Mouse (Mus musculus): Measurements from ENCODE around the gene Ccdc146. TPM values are rescaled to one million over a fixed set of nuclear protein-coding genes. Genes with fewer than 3 reads are reported as not detected.
"Not testable (repeated sequence)": the region's sequence is repeated elsewhere in the genome, so short reads cannot be mapped to it uniquely, and the experiment has no call there.

The Ccdc146 gene
- polyA plus RNA-seq, 1 experiment, result not detected

DNA sequence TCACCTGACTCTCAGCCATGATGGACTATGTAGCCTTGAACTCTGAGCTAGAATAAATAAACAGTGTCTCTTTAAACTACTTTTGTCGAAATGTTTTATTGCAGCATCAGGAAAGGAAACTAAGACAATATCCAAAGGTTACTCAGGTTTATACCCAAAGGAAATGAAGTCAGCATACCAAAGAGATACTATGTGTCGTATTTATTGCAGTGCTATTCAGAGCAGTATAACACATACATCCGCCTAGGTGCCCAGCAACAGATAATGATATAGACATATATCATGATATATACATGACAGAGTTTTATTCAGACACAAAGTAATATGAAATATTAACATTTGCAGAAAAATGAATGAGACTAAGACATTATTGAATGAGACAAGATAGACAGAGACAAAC is 61.1 kb downstream of the Ccdc146 start:
- TF ChIP-seq CTCF (IDR thresholded peaks at IDR 0.05; ENCODE audit: low read depth, low read length) (no peak), EP300 (IDR thresholded peaks at IDR 0.05; ENCODE audit: insufficient read depth, low read depth, low read length) (no peak), POLR2A (IDR thresholded peaks at IDR 0.05; ENCODE audit: insufficient read depth, low read length) (no peak)
- H3K9me3 ChIP-seq (replicated peaks; ENCODE audit: control insufficient read depth, insufficient read depth, low read length, poor library complexity, severe bottlenecking), result no peaks in the 10 kb centered on the region
- no peaks in the 10 kb centered on the region for H3K36me3 ChIP-seq (ENCODE audit: control insufficient read depth, insufficient read depth, low read length, poor library complexity, severe bottlenecking)
- no peak overlapping the region for H3K9ac ChIP-seq (ENCODE audit: low read depth, poor library complexity, severe bottlenecking)
- H3K4me1 ChIP-seq (ENCODE audit: control insufficient read depth, insufficient read depth, low read length), result no peaks in the 10 kb centered on the region
- no peak overlapping the region for H3K27ac ChIP-seq (ENCODE audit: insufficient read depth, low read length)
- no peaks in the 10 kb centered on the region; the same call in 1 of the 2 replicates for H3K27me3 ChIP-seq (ENCODE audit: control insufficient read depth, insufficient read depth, low read length, poor library complexity, severe bottlenecking)
- no peak overlapping the region for H3K4me3 ChIP-seq (ENCODE audit: low read depth, low read length)

DNA sequence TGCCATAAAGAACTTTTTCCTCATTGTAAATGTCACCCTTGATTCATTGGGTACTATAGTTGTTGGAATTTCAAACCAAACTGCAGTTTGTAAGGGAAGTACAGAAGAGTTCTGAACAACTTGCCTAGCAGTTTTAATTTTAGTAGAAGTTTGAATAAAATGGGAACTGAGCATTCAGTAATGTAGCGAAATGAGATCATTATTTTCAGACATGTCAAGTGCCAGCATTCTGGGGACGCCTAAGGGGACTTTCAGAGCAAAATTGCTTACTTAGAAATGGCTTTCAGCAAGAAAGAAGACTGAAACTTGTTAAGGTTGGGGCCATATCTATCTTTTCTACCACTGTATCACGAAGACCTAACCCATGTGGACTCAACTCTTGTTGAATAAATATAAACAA is 65.8 kb downstream of the Ccdc146 start:
- H3K9me3 ChIP-seq (replicated peaks; ENCODE audit: control insufficient read depth, insufficient read depth, low read length, poor library complexity, severe bottlenecking), result no peaks in the 10 kb centered on the region
- no peak for TF ChIP-seq EP300 (IDR thresholded peaks at IDR 0.05; ENCODE audit: insufficient read depth, low read depth, low read length)
- no peak for TF ChIP-seq POLR2A (IDR thresholded peaks at IDR 0.05; ENCODE audit: insufficient read depth, low read length)
- no peak for TF ChIP-seq CTCF (IDR thresholded peaks at IDR 0.05; ENCODE audit: low read depth, low read length)
- H3K4me3 ChIP-seq (ENCODE audit: low read depth, low read length), result no peak overlapping the region
- H3K27ac ChIP-seq (ENCODE audit: insufficient read depth, low read length), result no peak overlapping the region
- H3K27me3 ChIP-seq (ENCODE audit: control insufficient read depth, insufficient read depth, low read length, poor library complexity, severe bottlenecking), result no peaks in the 10 kb centered on the region
- no peaks in the 10 kb centered on the region for H3K4me1 ChIP-seq (ENCODE audit: control insufficient read depth, insufficient read depth, low read length)
- no peaks in the 10 kb centered on the region for H3K36me3 ChIP-seq (ENCODE audit: control insufficient read depth, insufficient read depth, low read length, poor library complexity, severe bottlenecking)
- no peak overlapping the region for H3K9ac ChIP-seq (ENCODE audit: low read depth, poor library complexity, severe bottlenecking)

DNA sequence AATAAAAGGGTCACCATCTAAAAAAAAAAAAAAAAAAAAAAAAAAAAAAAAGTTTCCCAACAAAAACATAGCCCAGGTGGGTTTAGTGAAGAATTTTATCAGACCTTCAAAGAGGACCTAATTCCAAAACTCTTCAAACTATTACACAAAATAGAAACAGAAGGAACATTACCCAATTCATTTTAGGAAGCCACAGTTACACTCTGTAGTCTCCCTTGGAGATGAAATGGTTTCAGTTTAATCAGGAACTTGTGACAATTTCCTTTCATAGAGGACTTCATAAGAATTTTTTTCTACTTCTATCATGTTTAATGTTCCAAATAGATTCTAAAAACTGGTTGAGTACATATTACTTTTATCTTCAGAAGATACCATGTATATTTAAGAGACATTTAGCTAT is 72.8 kb downstream of the Ccdc146 start:
- Histone ChIP-seq H3K27me3 (ENCODE audit: control insufficient read depth, insufficient read depth, low read length, poor library complexity, severe bottlenecking) (no peaks in the 10 kb centered on the region), H3K36me3 (ENCODE audit: control insufficient read depth, insufficient read depth, low read length, poor library complexity, severe bottlenecking) (no peaks in the 10 kb centered on the region), H3K27ac (ENCODE audit: insufficient read depth, low read length) (no peak overlapping the region), H3K9me3 (replicated peaks; ENCODE audit: control insufficient read depth, insufficient read depth, low read length, poor library complexity, severe bottlenecking) (no peaks in the 10 kb centered on the region), H3K9ac (ENCODE audit: low read depth, poor library complexity, severe bottlenecking) (no peak overlapping the region), H3K4me3 (ENCODE audit: low read depth, low read length) (no peak overlapping the region), H3K4me1 (ENCODE audit: control insufficient read depth, insufficient read depth, low read length) (no peaks in the 10 kb centered on the region)
- no peak for TF ChIP-seq EP300 (IDR thresholded peaks at IDR 0.05; ENCODE audit: insufficient read depth, low read depth, low read length)
- no peak for TF ChIP-seq CTCF (IDR thresholded peaks at IDR 0.05; ENCODE audit: low read depth, low read length)
- TF ChIP-seq POLR2A (IDR thresholded peaks at IDR 0.05; ENCODE audit: insufficient read depth, low read length), result no peak

DNA sequence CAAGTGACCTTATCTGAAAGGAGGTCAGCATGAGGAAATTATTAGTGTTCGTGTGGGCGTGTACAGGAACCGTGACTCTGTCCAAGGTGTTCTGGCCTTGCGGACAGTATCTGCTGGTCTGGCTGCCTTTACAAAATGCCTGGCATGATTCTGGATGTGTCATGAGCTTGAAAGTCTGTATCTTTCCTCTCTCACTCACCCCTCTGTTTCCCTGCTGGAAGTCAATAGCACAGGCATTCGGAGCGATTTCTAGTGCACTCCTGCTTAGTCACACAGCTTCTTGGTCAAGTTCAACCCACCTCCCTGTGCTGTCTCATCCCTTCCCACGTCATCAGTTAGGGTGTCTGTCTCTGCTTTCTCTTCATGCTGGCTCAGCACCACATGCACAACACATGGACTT is 76.1 kb downstream of the Ccdc146 start:
- H3K9ac ChIP-seq (ENCODE audit: low read depth, poor library complexity, severe bottlenecking), result no peak overlapping the region
- no peaks in the 10 kb centered on the region for H3K27me3 ChIP-seq (ENCODE audit: control insufficient read depth, insufficient read depth, low read length, poor library complexity, severe bottlenecking)
- no peaks in the 10 kb centered on the region for H3K9me3 ChIP-seq (replicated peaks; ENCODE audit: control insufficient read depth, insufficient read depth, low read length, poor library complexity, severe bottlenecking)
- TF ChIP-seq CTCF (IDR thresholded peaks at IDR 0.05; ENCODE audit: low read depth, low read length) (no peak), POLR2A (IDR thresholded peaks at IDR 0.05; ENCODE audit: insufficient read depth, low read length) (no peak), EP300 (IDR thresholded peaks at IDR 0.05; ENCODE audit: insufficient read depth, low read depth, low read length) (no peak)
- H3K4me1 ChIP-seq (ENCODE audit: control insufficient read depth, insufficient read depth, low read length), result no peaks in the 10 kb centered on the region
- no peak overlapping the region for H3K27ac ChIP-seq (ENCODE audit: insufficient read depth, low read length)
- H3K36me3 ChIP-seq (ENCODE audit: control insufficient read depth, insufficient read depth, low read length, poor library complexity, severe bottlenecking), result no peaks in the 10 kb centered on the region
- H3K4me3 ChIP-seq (ENCODE audit: low read depth, low read length), result no peak overlapping the region

DNA sequence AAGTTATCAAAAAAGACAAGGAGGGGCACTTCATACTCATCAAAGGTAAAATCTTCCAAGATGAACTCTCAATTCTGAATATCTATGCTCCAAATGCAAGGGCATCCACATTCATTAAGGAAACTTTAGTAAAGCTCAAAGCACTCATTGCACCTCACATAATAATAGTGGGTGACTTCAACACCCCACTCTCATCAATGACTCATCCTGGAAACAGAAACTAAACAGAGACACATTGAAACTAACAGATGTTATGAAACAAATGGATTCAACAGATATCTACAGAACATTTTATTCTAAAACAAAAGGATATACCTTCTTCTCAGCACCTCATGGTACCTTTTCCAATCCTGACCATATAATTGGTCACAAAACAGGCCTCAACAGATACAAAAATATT is 82.2 kb downstream of the Ccdc146 start:
- not testable (repeated sequence) for H3K27me3 ChIP-seq (ENCODE audit: control insufficient read depth, insufficient read depth, low read length, poor library complexity, severe bottlenecking); H3K9me3 ChIP-seq (replicated peaks; ENCODE audit: control insufficient read depth, insufficient read depth, low read length, poor library complexity, severe bottlenecking); H3K9ac ChIP-seq (ENCODE audit: low read depth, poor library complexity, severe bottlenecking); H3K36me3 ChIP-seq (ENCODE audit: control insufficient read depth, insufficient read depth, low read length, poor library complexity, severe bottlenecking); H3K4me3 ChIP-seq (ENCODE audit: low read depth, low read length); H3K27ac ChIP-seq (ENCODE audit: insufficient read depth, low read length); H3K4me1 ChIP-seq (ENCODE audit: control insufficient read depth, insufficient read depth, low read length)

DNA sequence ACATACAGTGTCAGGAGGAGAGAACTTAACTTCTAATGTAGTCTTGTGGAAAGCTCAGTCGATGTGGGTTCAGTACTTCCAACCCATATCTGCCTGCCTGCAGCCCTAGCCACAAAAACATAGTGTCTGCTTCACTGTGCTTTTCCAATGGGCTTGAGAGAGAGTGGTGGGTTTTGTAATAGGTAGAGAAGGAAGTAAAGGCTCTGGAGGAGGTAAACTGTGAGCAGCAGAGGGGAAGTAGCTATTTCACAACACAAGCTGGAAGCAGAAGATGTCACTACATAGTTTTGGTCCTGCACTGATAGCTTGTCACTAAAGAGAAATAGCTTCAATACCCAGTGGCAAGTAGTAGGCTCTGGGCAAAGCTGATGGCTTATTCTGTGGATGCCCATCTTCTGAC is 92.4 kb downstream of the Ccdc146 start:
- Histone ChIP-seq H3K4me1 (ENCODE audit: control insufficient read depth, insufficient read depth, low read length) (no peaks in the 10 kb centered on the region), H3K36me3 (ENCODE audit: control insufficient read depth, insufficient read depth, low read length, poor library complexity, severe bottlenecking) (no peaks in the 10 kb centered on the region), H3K27ac (ENCODE audit: insufficient read depth, low read length) (no peak overlapping the region)

More for the DNA sequence above, 92.4 kb downstream of the Ccdc146 start:
- TF ChIP-seq CTCF (IDR thresholded peaks at IDR 0.05; ENCODE audit: low read depth, low read length) (no peak), EP300 (IDR thresholded peaks at IDR 0.05; ENCODE audit: insufficient read depth, low read depth, low read length) (no peak), POLR2A (IDR thresholded peaks at IDR 0.05; ENCODE audit: insufficient read depth, low read length) (no peak)
- no peak overlapping the region for H3K9ac ChIP-seq (ENCODE audit: low read depth, poor library complexity, severe bottlenecking)
- no peaks in the 10 kb centered on the region for H3K27me3 ChIP-seq (ENCODE audit: control insufficient read depth, insufficient read depth, low read length, poor library complexity, severe bottlenecking)
- H3K9me3 ChIP-seq (replicated peaks; ENCODE audit: control insufficient read depth, insufficient read depth, low read length, poor library complexity, severe bottlenecking), result peaks cover 9% of the 10 kb centered on the region
- no peak overlapping the region for H3K4me3 ChIP-seq (ENCODE audit: low read depth, low read length)

Measured in ES-Bruce4 (cell line).